In the genomic region with DNA sequence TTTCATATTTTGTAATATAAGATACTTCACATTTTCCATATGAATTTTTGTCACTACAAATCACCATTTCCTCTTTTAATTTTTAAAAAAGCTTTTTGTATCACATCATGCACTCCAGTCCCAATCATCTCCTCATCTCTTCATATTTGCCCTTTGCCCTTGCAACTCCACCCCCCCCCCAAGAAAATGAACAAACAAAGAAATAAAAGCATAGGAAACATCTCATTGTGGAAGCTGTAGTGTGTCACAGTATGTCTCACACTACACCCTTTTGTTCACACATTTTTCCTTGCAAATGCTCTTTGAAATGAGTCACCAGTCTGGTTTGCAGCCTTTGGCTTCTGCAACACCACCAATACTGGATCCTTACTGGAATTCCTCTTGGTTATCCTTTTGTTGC, we compare ENCODE assay signal across 17 mouse cellular contexts.
"Had no signal": no experiment of that assay in that cellular context is flagged by ENCODE, and none has a peak within 500 bp of the region (broad histone marks: within the 10 kb centered on the region; RNA-seq: fewer than 3 reads in every experiment).

No protein-coding gene starts in this region.

- DNase-seq: cerebellum, adult 9-11 months; cerebellum, postnatal 10 days; cerebellum, postnatal 14 days; cerebellum, postnatal 25 days; cerebellum, postnatal 36 days; embryo, embryonic 11 days; forebrain, postnatal 0 days; gastrocnemius, adult 2 months; gastrocnemius, postnatal 10 days; gastrocnemius, postnatal 25 days; gastrocnemius, postnatal 36 days; heart, adult 18-20 months; heart, adult 2 months had no signal

- ATAC-seq: forebrain, embryonic 13.5 days; forebrain, embryonic 14.5 days; forebrain, embryonic 15.5 days; forebrain, embryonic 16.5 days; forebrain, postnatal 0 days had no signal
